Mouse (Mus musculus) ES-E14 (cell line): ENCODE measurements around the gene Notch2.

Experiments
- CHD2 ChIP-seq: IDR thresholded peaks from 2 replicates; pipeline ENCODE4 v1.6.1; 2014; ENCODE audit warnings: mild to moderate bottlenecking, low read depth, low read length, inconsistent platforms
- ZNF384 ChIP-seq: IDR thresholded peaks from 2 replicates; pipeline ENCODE4 v1.6.1; 2012; ENCODE audit warnings: low read depth, low read length, inconsistent platforms

DNA sequence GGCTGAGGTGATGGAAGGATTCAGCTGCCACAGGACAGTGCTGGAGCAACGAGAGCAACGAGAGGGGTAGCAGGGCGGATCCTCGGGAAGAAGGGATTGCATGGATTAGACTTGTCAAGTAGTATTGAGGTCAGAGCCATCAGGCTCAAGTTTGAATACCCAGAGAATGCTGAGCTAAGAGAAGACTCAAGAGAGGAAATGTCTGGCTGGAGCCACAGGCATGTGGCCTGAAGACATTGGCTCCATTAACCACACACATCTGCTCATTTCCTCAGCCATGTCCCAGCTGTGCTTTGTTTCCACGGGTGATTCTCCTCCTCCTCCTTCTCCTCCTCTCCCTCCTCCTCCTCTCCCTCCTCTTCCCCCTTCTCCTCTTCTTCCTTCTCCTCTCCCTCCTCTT, 186.4 kb downstream of the Notch2 start:
- TF ChIP-seq ZNF384 = no peak
- no peak for TF ChIP-seq CHD2
